Mouse (Mus musculus) spleen, embryonic (tissue): ENCODE results near the gene Caskin1.
"Not testable (repeated sequence)": the region's sequence is repeated elsewhere in the genome, so short reads cannot be mapped to it uniquely, and the experiment has no call there.

ENCODE experiments used
- CTCF ChIA-PET: fragments of 350-600 bp; sonication (Branson Sonifier 250); formaldehyde crosslinking; loops from one replicate; lab custom pipeline; 2022; lab: Charles Lee

The Caskin1 gene

DNA sequence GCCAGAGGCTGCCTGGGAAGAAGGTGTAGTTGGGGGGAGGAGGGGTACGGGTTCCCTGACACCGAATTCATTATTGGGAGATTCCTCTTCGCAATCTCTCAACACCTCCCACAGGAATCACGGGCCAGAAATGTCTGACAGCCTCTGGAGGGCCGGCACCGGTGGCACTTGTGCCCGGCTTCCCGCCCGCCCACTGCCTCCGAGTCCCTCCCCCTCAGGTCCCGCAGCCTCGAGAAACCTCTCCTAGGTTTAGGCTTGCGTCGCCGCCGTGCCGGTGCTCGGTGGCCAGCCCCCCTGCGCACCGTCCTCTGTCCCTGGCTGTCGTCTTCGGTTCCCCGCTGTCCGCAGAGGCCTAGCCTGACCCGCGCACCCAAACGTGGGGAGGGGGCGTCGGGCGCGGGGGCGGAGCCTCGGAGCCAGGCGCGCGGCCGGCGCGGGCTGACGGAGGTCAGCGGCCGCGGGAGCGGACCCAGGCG lies at the start of gene Caskin1:
Gene Caskin1, plus strand, starts transcription at position 416 of the 476 bp plus-strand sequence.
- CTCF ChIA-PET = no interaction called here

DNA sequence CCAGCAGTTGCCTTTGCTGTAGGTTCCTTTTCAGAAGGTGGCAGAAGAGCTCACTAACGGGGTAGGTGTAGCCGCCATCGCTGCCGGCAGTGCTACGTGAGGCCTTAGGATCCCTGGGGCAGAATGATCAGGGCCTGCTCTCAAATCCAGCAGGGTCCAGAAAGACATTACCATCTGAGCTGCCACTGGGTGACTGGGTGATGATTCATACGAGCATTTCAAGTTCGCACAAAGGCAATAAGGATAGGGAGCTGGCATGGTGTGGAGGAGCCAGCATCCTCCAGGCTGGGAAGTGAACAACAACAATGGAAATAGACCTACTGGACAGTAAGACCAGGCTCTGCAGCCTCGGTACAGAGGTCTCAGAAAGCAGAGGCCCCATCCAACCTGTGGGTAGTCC lies 48.0 kb upstream of the Caskin1 start:
- CTCF ChIA-PET = interaction anchor here (0.6 kb wide), 1 partner anchor 144 kb away, joined by 3 read pairs; no protein-coding TSS in a partner anchor

- CTCF ChIA-PET = interaction anchor here (0.6 kb wide), 1 partner anchor 144 kb away, joined by 3 read pairs; no protein-coding TSS in a partner anchor
Observed at GRCm38 (mm10) chr17:24441148-24441547, 47.3 kb upstream of the Caskin1 start.

DNA sequence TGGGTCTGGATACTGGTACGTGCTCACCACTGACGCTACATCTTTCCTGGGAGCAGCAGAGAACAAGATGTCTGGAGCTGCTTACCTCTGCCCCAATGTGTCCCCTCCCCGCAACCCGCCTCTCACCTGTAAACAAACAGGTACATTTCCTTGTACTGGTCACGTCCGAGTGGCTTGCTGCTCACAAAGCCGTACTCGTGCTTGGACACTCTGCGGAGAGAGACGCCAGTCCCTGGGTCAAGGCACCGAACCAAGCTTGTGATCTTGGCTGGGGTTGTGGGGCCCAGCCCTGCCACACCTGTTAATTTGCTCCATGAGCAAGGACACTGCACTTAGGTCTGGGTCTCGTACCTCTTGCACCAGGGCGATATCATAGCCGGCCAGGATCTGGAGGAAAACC lies 46.3 kb upstream of the Caskin1 start:
- CTCF ChIA-PET = no interaction called here

- CTCF ChIA-PET = no interaction called here
Observed at GRCm38 (mm10) chr17:24442632-24443155, 45.7 kb upstream of the Caskin1 start, which contains the start of gene Dnase1l2. TSS of gene Dnase1l2 (minus strand) at chr17:24443105.

DNA sequence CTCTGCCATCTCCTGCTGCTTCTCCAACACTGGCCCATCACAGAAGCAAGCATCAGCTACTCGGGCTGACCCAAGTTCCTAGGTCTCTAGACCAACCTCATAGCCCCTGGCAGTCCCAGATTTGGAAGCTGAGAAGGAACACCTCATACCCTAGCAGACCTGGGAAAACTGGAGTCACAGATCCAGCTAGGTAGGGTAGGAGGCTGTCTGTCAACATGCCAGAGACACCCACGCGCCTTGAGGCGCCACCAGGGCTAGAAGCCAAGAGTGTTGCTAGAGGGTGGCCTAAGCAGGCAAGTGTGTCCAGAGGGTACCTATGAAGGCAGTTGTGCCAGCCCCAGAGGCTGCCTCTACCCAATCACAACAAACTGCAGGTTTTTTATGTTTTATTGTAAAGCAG lies 45.0 kb upstream of the Caskin1 start:
- CTCF ChIA-PET = no interaction called here

- CTCF ChIA-PET = interaction anchor here (0.7 kb wide), 1 partner anchor 31 kb away, joined by 3 read pairs; no protein-coding TSS in a partner anchor
Observed at GRCm38 (mm10) chr17:24446590-24446989, 41.8 kb upstream of the Caskin1 start.

- CTCF ChIA-PET = no interaction called here
Observed at GRCm38 (mm10) chr17:24449507-24449906, 38.9 kb upstream of the Caskin1 start.

DNA sequence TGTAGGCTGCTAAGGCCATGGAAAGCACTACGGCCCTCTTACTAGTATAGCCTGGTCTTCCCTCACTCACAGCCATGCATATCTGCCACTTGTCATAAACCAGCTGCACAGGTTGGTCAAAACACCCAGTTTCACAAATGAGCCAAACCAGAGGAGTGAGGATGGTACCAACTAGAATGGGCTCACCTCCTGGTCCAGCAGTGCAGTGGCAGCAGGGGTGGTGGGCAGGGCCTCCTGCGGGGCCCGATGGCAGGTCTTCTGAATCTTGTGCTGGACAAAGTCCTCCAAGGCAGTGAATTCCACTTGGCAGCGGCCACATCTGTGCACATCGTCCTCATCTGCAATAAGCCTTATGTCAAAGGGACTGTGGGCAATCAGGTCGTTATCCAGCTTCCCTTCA lies 37.2 kb upstream of the Caskin1 start:
- CTCF ChIA-PET = no interaction called here

DNA sequence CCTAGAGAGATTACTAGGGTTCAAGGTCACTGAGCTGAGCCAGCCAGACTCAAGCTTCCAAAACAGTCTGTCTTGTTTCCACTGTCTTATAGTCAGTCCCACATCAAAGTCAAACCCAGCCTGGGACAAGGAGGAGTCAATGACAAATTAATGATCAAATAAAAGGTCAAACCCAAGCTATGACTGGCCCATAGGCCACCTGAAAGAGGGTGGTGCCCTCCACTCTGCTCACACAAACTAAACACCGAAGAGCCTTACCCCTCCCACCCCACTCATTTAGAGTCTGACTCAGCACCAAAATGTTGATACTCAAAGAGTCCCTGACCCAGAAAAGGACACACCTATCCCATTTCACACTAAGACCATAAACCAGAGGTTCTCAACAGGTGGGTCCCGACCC lies 35.0 kb upstream of the Caskin1 start:
- CTCF ChIA-PET = no interaction called here

GRCm38 (mm10) chr17:24454218-24454755 lies 34.1 kb upstream of the Caskin1 start:
- CTCF ChIA-PET = no interaction called here

GRCm38 (mm10) chr17:24454756-24455522 lies 33.5 kb upstream of the Caskin1 start:
- CTCF ChIA-PET = no interaction called here

GRCm38 (mm10) chr17:24455523-24456206 lies 32.7 kb upstream of the Caskin1 start:
- CTCF ChIA-PET = not testable (repeated sequence)

DNA sequence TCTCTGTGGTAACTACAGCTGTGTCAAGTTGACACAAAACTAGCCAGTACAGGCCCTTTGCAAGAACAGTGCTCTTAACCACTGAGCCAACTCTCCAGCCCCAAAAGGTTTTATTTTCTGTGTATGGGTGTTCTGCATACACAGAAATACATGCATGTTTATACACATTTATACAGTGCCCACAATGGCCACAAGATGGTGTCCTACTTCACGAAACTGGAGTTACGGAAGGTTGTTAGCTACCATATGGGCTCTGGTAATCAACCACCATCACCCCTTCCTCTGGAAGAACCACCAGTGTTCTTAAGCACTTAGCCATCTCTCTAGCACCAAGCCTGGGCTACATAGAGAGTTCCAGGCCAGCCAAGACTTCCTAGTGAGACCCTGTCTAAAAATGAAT lies 26.8 kb upstream of the Caskin1 start:
- CTCF ChIA-PET = no interaction called here

DNA sequence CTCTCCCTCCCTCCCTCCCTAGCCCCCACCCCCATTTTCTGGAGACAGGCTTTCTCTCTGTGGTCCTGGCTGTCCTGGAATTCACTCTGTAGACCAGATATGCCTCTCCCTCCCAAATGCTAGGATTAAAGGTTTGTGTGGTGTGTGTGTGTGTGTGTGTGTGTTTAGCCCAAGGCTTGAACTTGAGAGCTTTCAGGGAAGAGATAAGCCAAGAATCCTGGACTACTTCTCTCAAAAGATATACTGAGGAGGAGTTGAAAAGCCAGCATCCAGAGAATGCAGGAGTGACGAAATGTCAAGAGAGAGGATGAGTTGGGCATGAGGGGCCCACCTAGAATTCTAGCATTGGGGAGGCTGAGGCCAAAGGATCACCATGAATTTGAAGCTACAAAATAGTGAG lies 25.5 kb upstream of the Caskin1 start:
- CTCF ChIA-PET = no interaction called here

DNA sequence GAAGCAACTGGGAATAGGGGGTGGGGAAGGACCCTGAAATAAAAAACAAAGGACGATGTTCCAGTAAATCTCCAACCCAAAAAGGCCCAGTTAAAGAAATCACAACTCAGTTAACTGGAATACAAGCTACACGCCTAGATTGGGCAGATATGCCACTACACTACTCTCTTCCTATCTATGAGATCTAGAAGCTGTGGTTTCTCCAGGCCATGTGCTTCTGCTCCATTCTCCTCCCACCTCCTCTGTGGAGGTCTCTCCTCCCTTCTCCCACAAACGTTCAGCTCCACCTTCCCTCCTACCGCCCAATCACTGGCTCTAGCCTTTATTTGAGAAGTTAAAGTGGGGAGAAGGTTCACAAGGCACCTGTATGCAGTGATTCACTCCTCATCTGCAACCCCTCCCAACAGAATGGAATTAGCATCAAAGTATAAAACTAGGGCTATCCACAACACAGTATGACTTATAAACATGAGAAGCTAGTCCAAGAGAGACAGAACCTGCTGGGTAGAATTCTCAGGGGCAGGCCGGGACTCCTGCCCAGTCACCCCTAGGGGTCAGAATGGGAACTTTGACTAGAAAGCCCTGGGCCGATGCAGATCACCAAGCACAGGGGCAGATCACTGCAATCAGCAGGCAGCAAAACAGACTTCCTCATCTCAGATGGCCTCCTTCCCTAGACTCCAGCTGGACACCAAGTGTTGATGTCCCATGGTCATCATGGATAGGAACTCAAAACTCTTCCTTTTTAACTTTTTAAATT lies 24.8 kb upstream of the Caskin1 start:
- CTCF ChIA-PET = no interaction called here

DNA sequence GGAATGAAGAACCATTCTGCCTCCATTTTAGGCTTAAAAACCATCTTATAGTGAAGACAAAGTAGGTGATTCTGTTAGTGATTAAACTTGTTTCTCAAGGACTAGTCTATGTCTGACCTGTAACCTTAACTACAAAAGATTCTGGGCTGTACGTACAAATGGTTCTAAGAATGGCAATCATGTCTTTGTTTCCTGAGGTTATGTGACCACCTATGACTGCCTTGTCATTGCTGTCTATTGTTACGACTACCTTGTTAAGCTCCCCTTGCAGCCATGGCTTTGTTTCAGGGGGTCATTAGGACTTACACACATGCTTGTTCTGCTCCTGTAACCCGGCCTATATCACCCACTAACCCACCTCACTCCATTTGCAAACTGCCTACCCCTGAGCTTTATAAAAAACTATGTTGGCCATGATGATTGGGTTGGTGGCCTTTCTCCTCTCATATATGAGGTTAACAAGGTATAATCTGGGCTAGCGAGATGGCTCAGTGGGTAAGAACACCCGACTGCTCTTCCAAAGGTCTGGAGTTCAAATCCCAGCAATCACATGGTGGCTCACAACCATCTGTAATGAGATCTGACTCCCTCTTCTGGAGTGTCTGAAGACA lies 19.7 kb upstream of the Caskin1 start:
- CTCF ChIA-PET = no interaction called here

- CTCF ChIA-PET = no interaction called here
Observed at GRCm38 (mm10) chr17:24469336-24469909, 19.0 kb upstream of the Caskin1 start.

DNA sequence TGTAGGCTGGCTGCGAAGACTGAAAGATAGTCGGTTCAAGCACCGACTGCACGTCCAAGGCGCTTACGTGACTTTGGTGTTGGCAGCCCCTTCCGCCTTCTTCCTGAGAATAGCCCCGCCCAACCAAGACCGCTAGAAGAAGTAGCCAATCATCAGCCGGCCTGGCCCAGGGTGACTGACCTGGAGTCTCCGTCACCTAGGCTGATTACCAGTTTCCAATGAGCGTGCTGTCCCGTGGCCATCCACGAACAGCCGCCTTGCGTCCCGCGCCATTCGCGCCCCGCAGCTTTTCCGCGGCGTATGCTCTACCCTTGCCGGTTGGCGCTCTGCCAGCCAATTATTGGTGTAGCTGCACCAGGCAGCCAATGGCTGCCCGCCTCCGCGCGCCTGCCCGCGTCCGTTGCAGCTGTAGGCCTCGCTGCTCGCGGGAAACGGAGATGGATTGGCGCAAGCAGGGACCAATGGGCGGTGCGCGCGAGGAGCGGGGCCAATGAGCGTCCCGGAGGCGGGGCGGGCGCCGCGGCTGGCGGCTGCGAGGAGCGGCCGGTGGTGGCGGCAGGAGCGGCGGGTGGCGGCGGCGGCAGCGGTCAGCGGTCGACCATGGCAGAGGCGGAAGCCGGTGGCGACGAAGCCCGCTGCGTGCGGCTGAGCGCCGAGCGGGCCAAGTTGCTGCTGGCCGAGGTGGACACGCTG lies 18.3 kb upstream of the Caskin1 start, which contains the start of the genes E4f1 and Pgp:
Gene E4f1, minus strand, starts transcription at position 404 of the 693 bp plus-strand sequence.
Gene Pgp, plus strand, starts transcription at position 483 of the 693 bp plus-strand sequence.
- CTCF ChIA-PET = no interaction called here
